ENCODE assay signal across 8 mouse cellular contexts in the genomic region with DNA sequence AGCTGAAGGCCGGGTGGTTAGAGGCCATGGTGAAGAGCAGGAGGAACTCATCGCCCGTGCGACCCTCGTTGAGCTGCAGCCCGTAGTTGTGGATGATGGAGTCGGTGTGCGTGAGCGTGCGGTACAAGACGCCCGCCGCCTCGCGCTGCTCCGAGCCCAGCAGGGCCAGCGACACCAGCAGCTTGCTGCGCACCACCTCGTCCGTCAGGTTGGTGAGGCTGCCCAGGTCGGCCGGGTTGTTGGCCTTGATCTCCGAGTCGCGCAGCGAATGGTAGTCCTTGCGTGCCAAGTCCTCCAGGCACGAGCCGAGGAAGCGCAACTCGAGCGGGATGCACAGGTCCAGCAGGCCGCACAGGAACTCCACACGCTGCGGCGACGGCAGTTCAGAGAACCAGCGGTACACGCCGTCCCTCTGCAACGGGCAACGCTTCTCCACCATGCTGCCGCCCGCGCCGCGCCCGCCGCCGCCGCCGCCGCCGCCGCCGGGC. TPM values are rescaled to one million over a fixed set of nuclear protein-coding genes. Genes with fewer than 3 reads are reported as not detected.
DNase-seq lines count a peak whose midpoint lies in the region; ATAC-seq and TF ChIP-seq lines count a peak whose summit lies in the region.

No protein-coding gene starts in this region.

- intact Hi-C loops in heart, postnatal 14 days (cut with DNase I): loop anchor here (2.0 kb wide), 2 partner anchors 17 to 49 kb away; no protein-coding TSS in a partner anchor

- H3K27ac ChIP-seq in kidney, adult 2 months (ENCODE audit: insufficient read depth, low read depth, low read length): peak overlapping the region; percentile 48
- H3K27ac ChIP-seq in embryonic facial prominence, embryonic 14.5 days (replicated peaks; ENCODE audit: low read depth, low read length): no peak overlapping the region; the same call in 1 of the 2 replicates
- H3K27ac ChIP-seq in limb, embryonic 14.5 days (replicated peaks; ENCODE audit: low read depth, low read length): no peak overlapping the region
- H3K27ac ChIP-seq in neural tube, embryonic 13.5 days (replicated peaks): peak overlapping the region; percentile 78

- H3K36me3 ChIP-seq in kidney, adult 2 months (ENCODE audit: control insufficient read depth, insufficient read depth, low read length): no peaks in the 10 kb centered on the region
- 0 out of 2 replicates have a peak, but pooled peaks cover 9% of the 10 kb centered on the region for H3K36me3 ChIP-seq in embryonic facial prominence, embryonic 14.5 days (ENCODE audit: control insufficient read depth, insufficient read depth, low read length)
- H3K36me3 ChIP-seq in limb, embryonic 14.5 days (ENCODE audit: control insufficient read depth, insufficient read depth, low read length): peaks cover 3% of the 10 kb centered on the region
- no peaks in the 10 kb centered on the region for H3K36me3 ChIP-seq in neural tube, embryonic 13.5 days

- peak; percentile 66 for DNase-seq in kidney, adult 2 months
- no peak for DNase-seq in kidney, adult 11 months
- peak; percentile 71 for DNase-seq in adrenal gland, postnatal 14 days
- DNase-seq in embryonic facial prominence, embryonic 14.5 days (ENCODE audit: low spot score): no peak
- DNase-seq in heart, postnatal 14 days: peak; percentile 51 to 58
- peak; percentile 39 for DNase-seq in limb, embryonic 14.5 days (ENCODE audit: low spot score)
- DNase-seq in thymus, postnatal 25 days: no peak

- no peak for TF ChIP-seq POLR2A in kidney, adult 2 months (IDR thresholded peaks at IDR 0.05; ENCODE audit: low read depth, low read length)
- TF ChIP-seq POLR2A in limb, embryonic 14.5 days (IDR thresholded peaks at IDR 0.05; ENCODE audit: borderline replicate concordance, extremely low read depth, insufficient read depth, insufficient read length): no peak

- peak overlapping the region; percentile 91 for H3K4me3 ChIP-seq in kidney, adult 2 months (ENCODE audit: insufficient read depth, low read depth, low read length)
- H3K4me3 ChIP-seq in embryonic facial prominence, embryonic 14.5 days (ENCODE audit: low read depth, low read length): peak overlapping the region; percentile 75
- H3K4me3 ChIP-seq in limb, embryonic 14.5 days (replicated peaks; ENCODE audit: low read length): peak overlapping the region; percentile 67
- peak overlapping the region; percentile 63 for H3K4me3 ChIP-seq in neural tube, embryonic 13.5 days

- TF ChIP-seq CTCF in kidney, adult 2 months (conservative IDR thresholded peaks at IDR 0.05; ENCODE audit: insufficient read depth, insufficient read length, low read depth, low read length): no peak

- peaks cover 26% of the 10 kb centered on the region for H3K4me1 ChIP-seq in kidney, adult 2 months (ENCODE audit: control insufficient read depth, insufficient read depth, low read length)
- H3K4me1 ChIP-seq in embryonic facial prominence, embryonic 14.5 days (ENCODE audit: control insufficient read depth, insufficient read depth, low read length): peaks cover 41% of the 10 kb centered on the region
- peaks cover 30% of the 10 kb centered on the region for H3K4me1 ChIP-seq in limb, embryonic 14.5 days (ENCODE audit: control insufficient read depth, insufficient read depth, low read length)
- peaks cover 62% of the 10 kb centered on the region for H3K4me1 ChIP-seq in neural tube, embryonic 13.5 days (replicated peaks)

- H3K4me2 ChIP-seq in embryonic facial prominence, embryonic 14.5 days (ENCODE audit: low read depth, low read length): peak overlapping the region; percentile 98
- peak overlapping the region; percentile 99 for H3K4me2 ChIP-seq in limb, embryonic 14.5 days (replicated peaks; ENCODE audit: low read depth, low read length, severe bottlenecking)
- H3K4me2 ChIP-seq in neural tube, embryonic 13.5 days: peak overlapping the region; percentile 100

- WGBS in kidney, adult 2 months: 7% methylated on average over 56 of the region's 56 CpGs
- under 1% methylated on average over 29 of the region's 56 CpGs for WGBS in embryonic facial prominence, embryonic 14.5 days
- WGBS in limb, embryonic 14.5 days: 0% methylated on average over 14 of the region's 56 CpGs
- WGBS in neural tube, embryonic 13.5 days: under 1% methylated on average over 46 of the region's 56 CpGs

- H3K9ac ChIP-seq in embryonic facial prominence, embryonic 14.5 days (ENCODE audit: low read depth, low read length): peak overlapping the region; percentile 78
- peak overlapping the region; percentile 63 for H3K9ac ChIP-seq in limb, embryonic 14.5 days (ENCODE audit: low read depth, low read length, severe bottlenecking)
- H3K9ac ChIP-seq in neural tube, embryonic 13.5 days: peak overlapping the region; percentile 90

- H3K9me3 ChIP-seq in embryonic facial prominence, embryonic 14.5 days (ENCODE audit: control insufficient read depth, low read length): no peaks in the 10 kb centered on the region
- no peaks in the 10 kb centered on the region for H3K9me3 ChIP-seq in limb, embryonic 14.5 days (ENCODE audit: control insufficient read depth, low read length)
- no peaks in the 10 kb centered on the region for H3K9me3 ChIP-seq in neural tube, embryonic 13.5 days

- no peaks in the 10 kb centered on the region for H3K27me3 ChIP-seq in kidney, adult 2 months (replicated peaks; ENCODE audit: control insufficient read depth, insufficient read depth, low read length)
- H3K27me3 ChIP-seq in embryonic facial prominence, embryonic 14.5 days (replicated peaks; ENCODE audit: control insufficient read depth, insufficient read depth, low read length): no peaks in the 10 kb centered on the region
- no peaks in the 10 kb centered on the region for H3K27me3 ChIP-seq in limb, embryonic 14.5 days (ENCODE audit: control insufficient read depth, insufficient read depth, low read length)
- H3K27me3 ChIP-seq in neural tube, embryonic 13.5 days: no peaks in the 10 kb centered on the region

- no peak for ATAC-seq in embryonic facial prominence, embryonic 14.5 days (ENCODE audit: low read depth)
- ATAC-seq in limb, embryonic 14.5 days (ENCODE audit: low FRiP score, low read depth): no peak
- ATAC-seq in neural tube, embryonic 13.5 days (ENCODE audit: low read depth): no peak

RNA-seq across cellular contexts. Expression of gene Zcchc14, which starts 0.8 kb away (rescaled TPM):
- 31.4 and 37.0 TPM in 2 replicates for polyA plus RNA-seq in kidney, adult 2 months (2012; rRNA removed)
- 41.0 and 46.2 TPM in 2 replicates for total RNA-seq in adrenal gland, postnatal 14 days (2021)
- 21.3 and 23.0 TPM in 2 replicates for polyA plus RNA-seq in embryonic facial prominence, embryonic 14.5 days (2014; fragmentation: Nextera tagmentation; extraction: Ambion mirVana)
- 10 to 100 TPM; 33.9 to 38.5 TPM for total RNA-seq in heart, postnatal 14 days (2021)
- polyA plus RNA-seq in limb, embryonic 14.5 days (2012; rRNA removed): 37.9 and 47.7 TPM in 2 replicates
- 22.4 and 24.1 TPM in 2 replicates for polyA plus RNA-seq in limb, embryonic 14.5 days (2014; fragmentation: Nextera tagmentation; extraction: Ambion mirVana)
- 22.2 and 23.6 TPM in 2 replicates for polyA plus RNA-seq in neural tube, embryonic 13.5 days (2015; fragmentation: Nextera tagmentation; extraction: Ambion mirVana)

Comparison
In these comparisons a context has a peak if more than half of its experiments do, and no peak if none do; other contexts are left out.
1. DNase-seq: peak in kidney, adult 2 months (single experiment), adrenal gland, postnatal 14 days (single experiment), heart, postnatal 14 days (2 of 2) and limb, embryonic 14.5 days (single experiment); none in kidney, adult 11 months (single experiment), embryonic facial prominence, embryonic 14.5 days (single experiment) and thymus, postnatal 25 days (single experiment).
2. H3K27ac ChIP-seq: peak in kidney, adult 2 months (single experiment) and neural tube, embryonic 13.5 days (single experiment); none in embryonic facial prominence, embryonic 14.5 days (single experiment) and limb, embryonic 14.5 days (single experiment).
3. Peak in every context shown above with its lines, with median percentiles within 50 percentile points of each other: H3K4me3 ChIP-seq, H3K4me2 ChIP-seq and H3K9ac ChIP-seq.